Mouse (Mus musculus): ENCODE measurements around the gene Nedd9. TPM values are rescaled to one million over a fixed set of nuclear protein-coding genes. Genes with fewer than 3 reads are reported as not detected.

The Nedd9 gene
- total RNA-seq, 1 experiment = 4.4 TPM

- no peak overlapping the region for H3K27ac ChIP-seq (ENCODE audit: insufficient read depth, low read depth, low read length, poor library complexity, severe bottlenecking)
- no peaks in the 10 kb centered on the region for H3K36me3 ChIP-seq (ENCODE audit: control insufficient read depth, insufficient read depth, low read length, poor library complexity, severe bottlenecking)
- DNase-seq (ENCODE audit: low read depth, low spot score) = no peak
- in situ Hi-C loops (cut with MboI; ENCODE audit: low sequenced_read_pairs in 2 of 2, unreplicated experiment in 2 of 2) = no loop called here
- no peak overlapping the region for H3K9ac ChIP-seq (ENCODE audit: insufficient read depth, low read depth, low read length, poor library complexity, severe bottlenecking)
- H3K4me3 ChIP-seq (ENCODE audit: insufficient read depth in 1 of 2, low read depth in 1 of 2, low read length in 2 of 2, poor library complexity in 1 of 2, severe bottlenecking in 1 of 2) = no peak overlapping the region
- H3K9me3 ChIP-seq (ENCODE audit: control insufficient read depth, insufficient read depth, low read depth, low read length) = no peaks in the 10 kb centered on the region
- no peak for TF ChIP-seq HCFC1 (IDR thresholded peaks at IDR 0.05; ENCODE audit: borderline replicate concordance, insufficient read depth, low read length)
- TF ChIP-seq ZC3H11A (IDR thresholded peaks at IDR 0.05; ENCODE audit: borderline replicate concordance, low read depth, low read length) = no peak
- TF ChIP-seq ZNF384 (IDR thresholded peaks at IDR 0.05; ENCODE audit: low read depth, low read length) = no peak
- no peak for TF ChIP-seq CHD2 (IDR thresholded peaks at IDR 0.05; ENCODE audit: low read depth, low read length)
- TF ChIP-seq MAFK (IDR thresholded peaks at IDR 0.05; ENCODE audit: insufficient read depth, low read depth, low read length) = no peak
- H3K4me1 ChIP-seq (ENCODE audit: control insufficient read depth in 2 of 2, insufficient read depth in 2 of 2, low read length in 2 of 2, poor library complexity in 1 of 2) = no peaks in the 10 kb centered on the region
These were observed 136.6 kb downstream of the Nedd9 start for GRCm38 (mm10) chr13:41350589-41350988.

- H3K4me3 ChIP-seq (ENCODE audit: insufficient read depth in 1 of 2, low read depth in 1 of 2, low read length in 2 of 2, poor library complexity in 1 of 2, severe bottlenecking in 1 of 2) = no peak overlapping the region
- no peak for DNase-seq (ENCODE audit: low read depth, low spot score)
- H3K9me3 ChIP-seq (ENCODE audit: control insufficient read depth, insufficient read depth, low read depth, low read length) = no peaks in the 10 kb centered on the region
- H3K4me1 ChIP-seq (ENCODE audit: control insufficient read depth in 2 of 2, insufficient read depth in 2 of 2, low read length in 2 of 2, poor library complexity in 1 of 2) = no peaks in the 10 kb centered on the region
- H3K9ac ChIP-seq (ENCODE audit: insufficient read depth, low read depth, low read length, poor library complexity, severe bottlenecking) = no peak overlapping the region
- in situ Hi-C loops (cut with MboI; ENCODE audit: low sequenced_read_pairs in 2 of 2, unreplicated experiment in 2 of 2) = no loop called here
- H3K36me3 ChIP-seq (ENCODE audit: control insufficient read depth, insufficient read depth, low read length, poor library complexity, severe bottlenecking) = no peaks in the 10 kb centered on the region
- H3K27ac ChIP-seq (ENCODE audit: insufficient read depth, low read depth, low read length, poor library complexity, severe bottlenecking) = no peak overlapping the region
- TF ChIP-seq ZNF384 (IDR thresholded peaks at IDR 0.05; ENCODE audit: low read depth, low read length) (no peak), MAFK (IDR thresholded peaks at IDR 0.05; ENCODE audit: insufficient read depth, low read depth, low read length) (no peak), ZC3H11A (IDR thresholded peaks at IDR 0.05; ENCODE audit: borderline replicate concordance, low read depth, low read length) (no peak)
These were observed 137.4 kb downstream of the Nedd9 start for GRCm38 (mm10) chr13:41349770-41350169.

GRCm38 (mm10) chr13:41345756-41346155, 141.4 kb downstream of the Nedd9 start:
- no peak for TF ChIP-seq CHD2 (IDR thresholded peaks at IDR 0.05; ENCODE audit: low read depth, low read length)
- TF ChIP-seq ZC3H11A (IDR thresholded peaks at IDR 0.05; ENCODE audit: borderline replicate concordance, low read depth, low read length) = no peak
- TF ChIP-seq HCFC1 (IDR thresholded peaks at IDR 0.05; ENCODE audit: borderline replicate concordance, insufficient read depth, low read length) = no peak
- TF ChIP-seq MAFK (IDR thresholded peaks at IDR 0.05; ENCODE audit: insufficient read depth, low read depth, low read length) = no peak
- no peak for TF ChIP-seq ZNF384 (IDR thresholded peaks at IDR 0.05; ENCODE audit: low read depth, low read length)
- no peaks in the 10 kb centered on the region for H3K36me3 ChIP-seq (ENCODE audit: control insufficient read depth, insufficient read depth, low read length, poor library complexity, severe bottlenecking)
- in situ Hi-C loops (cut with MboI; ENCODE audit: low sequenced_read_pairs in 2 of 2, unreplicated experiment in 2 of 2) = no loop called here
- no peaks in the 10 kb centered on the region for H3K4me1 ChIP-seq (ENCODE audit: control insufficient read depth in 2 of 2, insufficient read depth in 2 of 2, low read length in 2 of 2, poor library complexity in 1 of 2)
- no peak overlapping the region for H3K9ac ChIP-seq (ENCODE audit: insufficient read depth, low read depth, low read length, poor library complexity, severe bottlenecking)
- DNase-seq (ENCODE audit: low read depth, low spot score) = no peak
- no peak overlapping the region for H3K27ac ChIP-seq (ENCODE audit: insufficient read depth, low read depth, low read length, poor library complexity, severe bottlenecking)
- no peak overlapping the region for H3K4me3 ChIP-seq (ENCODE audit: insufficient read depth in 1 of 2, low read depth in 1 of 2, low read length in 2 of 2, poor library complexity in 1 of 2, severe bottlenecking in 1 of 2)
- H3K9me3 ChIP-seq (ENCODE audit: control insufficient read depth, insufficient read depth, low read depth, low read length) = no peaks in the 10 kb centered on the region

- no peak overlapping the region for H3K27ac ChIP-seq (ENCODE audit: insufficient read depth, low read depth, low read length, poor library complexity, severe bottlenecking)
- no peak overlapping the region for H3K9ac ChIP-seq (ENCODE audit: insufficient read depth, low read depth, low read length, poor library complexity, severe bottlenecking)
- no peaks in the 10 kb centered on the region for H3K4me1 ChIP-seq (ENCODE audit: control insufficient read depth in 2 of 2, insufficient read depth in 2 of 2, low read length in 2 of 2, poor library complexity in 1 of 2)
- in situ Hi-C loops (cut with MboI; ENCODE audit: low sequenced_read_pairs in 2 of 2, unreplicated experiment in 2 of 2) = no loop called here
- no peak overlapping the region for H3K4me3 ChIP-seq (ENCODE audit: insufficient read depth in 1 of 2, low read depth in 1 of 2, low read length in 2 of 2, poor library complexity in 1 of 2, severe bottlenecking in 1 of 2)
- no peak for DNase-seq (ENCODE audit: low read depth, low spot score)
- TF ChIP-seq MAFK (IDR thresholded peaks at IDR 0.05; ENCODE audit: insufficient read depth, low read depth, low read length) = no peak
- no peak for TF ChIP-seq ZC3H11A (IDR thresholded peaks at IDR 0.05; ENCODE audit: borderline replicate concordance, low read depth, low read length)
- no peak for TF ChIP-seq HCFC1 (IDR thresholded peaks at IDR 0.05; ENCODE audit: borderline replicate concordance, insufficient read depth, low read length)
- TF ChIP-seq CHD2 (IDR thresholded peaks at IDR 0.05; ENCODE audit: low read depth, low read length) = no peak
- no peak for TF ChIP-seq ZNF384 (IDR thresholded peaks at IDR 0.05; ENCODE audit: low read depth, low read length)
- no peaks in the 10 kb centered on the region for H3K36me3 ChIP-seq (ENCODE audit: control insufficient read depth, insufficient read depth, low read length, poor library complexity, severe bottlenecking)
- H3K9me3 ChIP-seq (ENCODE audit: control insufficient read depth, insufficient read depth, low read depth, low read length) = no peaks in the 10 kb centered on the region
These were observed 141.9 kb downstream of the Nedd9 start for GRCm38 (mm10) chr13:41345306-41345705.

- no peaks in the 10 kb centered on the region for H3K9me3 ChIP-seq (ENCODE audit: control insufficient read depth, insufficient read depth, low read depth, low read length)
- DNase-seq (ENCODE audit: low read depth, low spot score) = no peak
- no peaks in the 10 kb centered on the region for H3K36me3 ChIP-seq (ENCODE audit: control insufficient read depth, insufficient read depth, low read length, poor library complexity, severe bottlenecking)
- no peak overlapping the region for H3K27ac ChIP-seq (ENCODE audit: insufficient read depth, low read depth, low read length, poor library complexity, severe bottlenecking)
- no peak overlapping the region for H3K4me3 ChIP-seq (ENCODE audit: insufficient read depth in 1 of 2, low read depth in 1 of 2, low read length in 2 of 2, poor library complexity in 1 of 2, severe bottlenecking in 1 of 2)
- TF ChIP-seq ZNF384 (IDR thresholded peaks at IDR 0.05; ENCODE audit: low read depth, low read length) (no peak), MAFK (IDR thresholded peaks at IDR 0.05; ENCODE audit: insufficient read depth, low read depth, low read length) (no peak), CHD2 (IDR thresholded peaks at IDR 0.05; ENCODE audit: low read depth, low read length) (no peak), ZC3H11A (IDR thresholded peaks at IDR 0.05; ENCODE audit: borderline replicate concordance, low read depth, low read length) (no peak), HCFC1 (IDR thresholded peaks at IDR 0.05; ENCODE audit: borderline replicate concordance, insufficient read depth, low read length) (no peak)
- in situ Hi-C loops (cut with MboI; ENCODE audit: low sequenced_read_pairs in 2 of 2, unreplicated experiment in 2 of 2) = no loop called here
- H3K4me1 ChIP-seq (ENCODE audit: control insufficient read depth in 2 of 2, insufficient read depth in 2 of 2, low read length in 2 of 2, poor library complexity in 1 of 2) = no peaks in the 10 kb centered on the region
- no peak overlapping the region for H3K9ac ChIP-seq (ENCODE audit: insufficient read depth, low read depth, low read length, poor library complexity, severe bottlenecking)
These were observed 143.3 kb downstream of the Nedd9 start for GRCm38 (mm10) chr13:41343887-41344266.

Measured in ES-E14 (cell line).